Mouse (Mus musculus): ENCODE measurements at regions not wholly inside any gene's neighbourhood (a gene's known extent, or its start where the extent isn't known, plus 50 kb on each side); places are given as distances from the start of the nearest gene placed in this dataset.

GRCm38 (mm10) chr8:26840745-26841680, 136.1 kb upstream of the Zfp703 start:
- no peak for DNase-seq (ENCODE audit: low read depth, low spot score)

- no peak for DNase-seq (ENCODE audit: low read depth, low spot score)
These were observed 133.4 kb upstream of the Zfp703 start for GRCm38 (mm10) chr8:26843714-26844113.

- DNase-seq (ENCODE audit: low read depth, low spot score), result no peak
These were observed 132.9 kb upstream of the Zfp703 start for GRCm38 (mm10) chr8:26844132-26844808.

- no peak for DNase-seq (ENCODE audit: low read depth, low spot score)
These were observed 132.3 kb upstream of the Zfp703 start for GRCm38 (mm10) chr8:26844809-26845143.

- no peak for DNase-seq (ENCODE audit: low read depth, low spot score)
These were observed 131.5 kb upstream of the Zfp703 start for GRCm38 (mm10) chr8:26845481-26846194.

GRCm38 (mm10) chr8:26847009-26847408, 130.1 kb upstream of the Zfp703 start:
- no peak for DNase-seq (ENCODE audit: low read depth, low spot score)

GRCm38 (mm10) chr8:26848098-26848772, 128.9 kb upstream of the Zfp703 start:
- DNase-seq (ENCODE audit: low read depth, low spot score), result no peak

GRCm38 (mm10) chr8:26848955-26849684, 128.0 kb upstream of the Zfp703 start:
- no peak for DNase-seq (ENCODE audit: low read depth, low spot score)

GRCm38 (mm10) chr8:26851871-26852800, 125.0 kb upstream of the Zfp703 start:
- DNase-seq (ENCODE audit: low read depth, low spot score), result no peak

GRCm38 (mm10) chr8:26852921-26853320, 124.2 kb upstream of the Zfp703 start:
- peak; percentile 29 for DNase-seq (ENCODE audit: low read depth, low spot score)

- no peak for DNase-seq (ENCODE audit: low read depth, low spot score)
These were observed 122.4 kb upstream of the Zfp703 start for GRCm38 (mm10) chr8:26854557-26855238.

GRCm38 (mm10) chr8:26855256-26855655, 121.9 kb upstream of the Zfp703 start:
- DNase-seq (ENCODE audit: low read depth, low spot score), result no peak

- no peak for DNase-seq (ENCODE audit: low read depth, low spot score)
These were observed 112.6 kb upstream of the Zfp703 start for GRCm38 (mm10) chr8:26864571-26864970.

GRCm38 (mm10) chr8:26864971-26865370, 112.2 kb upstream of the Zfp703 start:
- no peak for DNase-seq (ENCODE audit: low read depth, low spot score)

GRCm38 (mm10) chr8:26868101-26868848, 108.8 kb upstream of the Zfp703 start:
- no peak for DNase-seq (ENCODE audit: low read depth, low spot score)

- no peak for DNase-seq (ENCODE audit: low read depth, low spot score)
These were observed 108.3 kb upstream of the Zfp703 start for GRCm38 (mm10) chr8:26868849-26869110.

- no peak for DNase-seq (ENCODE audit: low read depth, low spot score)
These were observed 105.3 kb upstream of the Zfp703 start for GRCm38 (mm10) chr8:26871838-26872237.

- DNase-seq (ENCODE audit: low read depth, low spot score), result no peak
These were observed 104.7 kb upstream of the Zfp703 start for GRCm38 (mm10) chr8:26872382-26872781.

GRCm38 (mm10) chr8:26872815-26873214, 104.3 kb upstream of the Zfp703 start:
- DNase-seq (ENCODE audit: low read depth, low spot score), result no peak

Measured in A20 (cell line).